Mouse (Mus musculus): Measurements from ENCODE around the gene Trmt5.

Gene Trmt5

GRCm38 (mm10) chr12:73286287-73287092 lies at the start of gene Trmt5, which contains the start of gene Slc38a6:
Gene Trmt5 (minus strand): TSS chr12:73286710.
Gene Slc38a6 (plus strand): TSS chr12:73286779.
- peak; percentile 93 to 94 for DNase-seq

- DNase-seq = peak; percentile 40 to 54
Measured at GRCm38 (mm10) chr12:73334051-73334551, 47.6 kb upstream of the Trmt5 start.

GRCm38 (mm10) chr12:73332701-73333100 lies 46.2 kb upstream of the Trmt5 start:
- DNase-seq = no peak

GRCm38 (mm10) chr12:73330236-73330635 lies 43.7 kb upstream of the Trmt5 start:
- no peak for DNase-seq

GRCm38 (mm10) chr12:73328448-73329167 lies 42.1 kb upstream of the Trmt5 start:
- no peak for DNase-seq

GRCm38 (mm10) chr12:73327381-73327780 lies 40.9 kb upstream of the Trmt5 start:
- DNase-seq = no peak

GRCm38 (mm10) chr12:73325617-73326016 lies 39.1 kb upstream of the Trmt5 start:
- no peak for DNase-seq

- DNase-seq = no peak
Measured at GRCm38 (mm10) chr12:73325181-73325580, 38.7 kb upstream of the Trmt5 start.

GRCm38 (mm10) chr12:73324742-73325141 lies 38.2 kb upstream of the Trmt5 start:
- DNase-seq = peak; percentile 21 to 22

- DNase-seq = no peak
Measured at GRCm38 (mm10) chr12:73324180-73324586, 37.7 kb upstream of the Trmt5 start.

GRCm38 (mm10) chr12:73317706-73318686 lies 31.5 kb upstream of the Trmt5 start:
- no peak for DNase-seq

- DNase-seq = no peak
Measured at GRCm38 (mm10) chr12:73308711-73309110, 22.2 kb upstream of the Trmt5 start.

- no peak for DNase-seq
Measured at GRCm38 (mm10) chr12:73307750-73308149, 21.2 kb upstream of the Trmt5 start.

GRCm38 (mm10) chr12:73304636-73305035 lies 18.1 kb upstream of the Trmt5 start:
- DNase-seq = no peak

- no peak for DNase-seq
Measured at GRCm38 (mm10) chr12:73300531-73300930, 14.0 kb upstream of the Trmt5 start.

GRCm38 (mm10) chr12:73298621-73299020 lies 12.1 kb upstream of the Trmt5 start:
- DNase-seq = no peak

- DNase-seq = no peak
Measured at GRCm38 (mm10) chr12:73295505-73296140, 9.1 kb upstream of the Trmt5 start.

- DNase-seq = no peak
Measured at GRCm38 (mm10) chr12:73294884-73295283, 8.4 kb upstream of the Trmt5 start.

- DNase-seq = no peak
Measured at GRCm38 (mm10) chr12:73288626-73289025, 2.1 kb upstream of the Trmt5 start.

GRCm38 (mm10) chr12:73287609-73288008 lies 1.1 kb upstream of the Trmt5 start:
- DNase-seq = no peak

GRCm38 (mm10) chr12:73274921-73275320 lies 11.6 kb downstream of the Trmt5 start:
- no peak for DNase-seq

- DNase-seq = no peak
Measured at GRCm38 (mm10) chr12:73269933-73270332, 16.6 kb downstream of the Trmt5 start.
